Mouse (Mus musculus) gonadal fat pad, adult 2 months (tissue): Measurements from ENCODE around the gene Lingo1. TPM values are rescaled to one million over a fixed set of nuclear protein-coding genes. Genes with fewer than 3 reads are reported as not detected.

Experiments
- DNase-seq: peaks from one replicate; pipeline ENCODE4 v3.0.0-alpha.2; 2012; ENCODE audit warnings: low read depth
- polyA plus RNA-seq: library from polyadenylated mRNA; depleted of rRNA; stranded (reverse); fragments of >200 nt; gene quantifications from 2 replicates; pipeline ENCODE4 v1.2.3, GENCODE M21; 2012

Lingo1 gene
- polyA plus RNA-seq, 1 experiment: 153 TPM

DNA sequence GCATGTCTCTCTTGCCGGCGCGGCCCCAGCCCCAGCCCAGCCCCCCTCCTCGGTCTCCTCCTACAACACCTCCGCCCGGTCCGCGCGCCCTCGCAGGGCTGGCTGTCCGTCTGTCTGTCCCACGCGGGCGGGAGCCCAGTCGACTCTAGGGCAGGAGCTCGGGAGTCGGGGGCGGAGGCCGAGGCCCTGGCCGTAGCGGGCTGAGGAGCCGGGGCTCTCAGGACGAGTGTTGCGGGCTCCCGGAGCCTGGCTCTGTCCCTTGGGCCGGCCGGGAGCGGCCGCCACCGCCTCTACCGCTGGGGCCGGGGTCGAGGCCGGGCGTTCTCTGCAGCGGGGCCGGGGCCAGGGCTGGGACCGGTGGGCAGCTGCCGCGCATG is 161.2 kb downstream of the Lingo1 start:
- DNase-seq: no peak

GRCm38 (mm10) chr9:56634406-56635120 is 161.7 kb downstream of the Lingo1 start:
- DNase-seq: no peak

DNA sequence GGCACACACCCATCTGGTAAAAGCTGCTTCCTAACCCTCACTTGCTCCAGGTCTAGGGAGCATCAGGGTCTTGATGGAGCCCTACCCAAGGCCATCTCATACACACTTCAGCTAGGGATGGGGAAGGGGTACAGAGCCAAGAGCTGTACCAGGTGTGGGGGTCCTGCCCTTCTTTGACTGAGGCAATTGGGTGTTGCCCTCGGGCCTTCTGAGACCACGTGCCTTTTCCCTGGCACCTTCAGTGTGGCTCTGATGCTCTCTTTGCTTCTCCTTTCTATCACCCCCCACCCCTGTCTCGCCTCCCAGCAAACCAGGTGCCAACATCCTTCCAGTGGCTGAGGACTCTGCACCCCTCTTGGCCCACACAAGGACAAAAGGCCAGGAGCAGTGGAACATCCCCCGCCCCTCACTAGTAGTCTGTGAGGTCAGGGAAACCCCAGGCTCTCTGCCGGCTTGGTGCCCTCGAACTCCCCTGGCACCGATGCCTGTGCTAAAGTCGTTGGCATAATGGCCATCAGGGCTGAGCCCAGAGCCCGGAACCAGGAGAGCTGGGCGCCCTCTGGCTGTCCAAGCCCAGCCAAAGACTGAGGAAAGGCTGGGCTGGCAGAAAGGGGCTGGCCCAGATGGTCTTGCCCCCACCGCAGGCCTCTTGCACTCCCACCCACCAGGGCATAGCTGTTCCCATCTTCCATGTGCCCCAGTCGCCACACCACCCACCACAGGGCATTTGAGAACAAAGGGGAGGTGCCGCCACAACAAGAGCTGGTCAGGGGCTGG is 162.6 kb downstream of the Lingo1 start:
- DNase-seq: no peak

DNA sequence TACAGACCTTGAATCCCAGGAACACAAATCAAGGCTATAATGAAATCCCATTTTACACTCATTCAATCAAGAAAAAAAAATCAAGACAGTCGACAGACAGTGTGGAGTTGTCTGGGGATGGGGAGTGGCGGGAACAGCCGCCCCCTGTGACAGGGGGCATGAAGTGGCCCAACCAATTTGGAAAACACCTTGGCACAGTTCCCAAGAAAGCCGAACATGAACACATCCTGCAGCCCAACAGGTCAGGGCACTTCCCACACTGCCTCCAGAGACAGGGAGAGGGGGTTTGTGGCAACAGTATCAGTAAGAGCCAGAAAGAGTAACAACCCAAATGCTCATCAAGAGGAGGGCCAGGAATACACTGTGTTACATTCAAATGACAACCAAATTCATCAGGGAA is 165.3 kb downstream of the Lingo1 start:
- DNase-seq: no peak

DNA sequence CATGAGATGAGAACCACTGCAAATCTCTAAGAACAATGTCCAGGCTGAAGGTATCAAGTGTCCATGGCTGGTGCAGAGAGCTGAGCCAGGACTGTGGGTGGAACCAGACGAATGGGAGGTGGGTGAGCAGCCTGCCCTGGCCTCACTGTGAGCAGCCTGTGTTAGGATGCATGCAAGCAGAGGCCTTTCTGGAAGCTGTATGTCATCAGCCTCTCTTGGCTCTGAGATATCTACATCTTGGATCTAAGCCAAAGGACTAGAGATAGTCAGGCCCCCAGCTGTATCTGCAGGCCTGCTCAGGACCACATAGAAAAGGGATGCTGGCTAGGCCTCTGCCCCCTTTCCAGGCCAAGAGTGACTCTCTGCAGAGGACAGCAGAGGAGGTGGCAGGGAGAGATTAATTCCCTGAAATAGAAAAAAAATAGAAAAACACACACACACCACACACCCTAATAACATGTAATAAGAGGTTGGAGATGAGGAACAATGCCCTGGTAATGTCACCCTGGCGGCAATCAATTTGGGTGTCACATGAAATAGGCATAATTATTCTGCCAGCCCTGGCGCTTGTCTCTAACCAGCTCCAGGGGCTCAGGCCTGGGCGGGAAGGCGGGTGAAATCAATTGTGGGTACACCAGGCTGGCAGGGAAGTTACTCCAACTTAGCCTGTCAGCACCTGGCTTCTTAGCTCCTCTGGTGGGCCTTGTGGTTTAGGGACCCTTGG is 166.4 kb downstream of the Lingo1 start:
- no peak for DNase-seq

- no peak for DNase-seq
Observed at GRCm38 (mm10) chr9:56627295-56627694, 169.0 kb downstream of the Lingo1 start.

GRCm38 (mm10) chr9:56624923-56625322 is 171.3 kb downstream of the Lingo1 start:
- DNase-seq: no peak

DNA sequence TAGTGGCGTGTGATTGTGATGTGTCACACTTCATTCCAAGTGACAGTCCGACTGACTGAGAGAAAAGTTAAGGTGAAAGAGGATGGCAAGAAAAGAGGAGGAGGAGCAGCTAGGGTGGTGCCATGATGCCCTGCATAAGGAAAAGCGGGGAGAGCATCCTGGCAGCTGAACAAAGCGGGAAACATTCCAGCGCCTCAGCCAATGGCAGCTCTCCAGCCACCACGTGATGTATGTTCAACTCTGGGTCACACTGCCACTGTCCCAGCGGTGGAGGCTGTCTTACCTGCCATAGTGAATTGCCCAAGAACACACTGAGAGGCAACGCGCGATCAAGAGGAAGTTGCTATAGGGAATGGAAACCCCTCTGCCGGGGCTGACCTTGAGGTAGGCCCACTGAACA is 172.9 kb downstream of the Lingo1 start:
- DNase-seq: no peak

GRCm38 (mm10) chr9:56622761-56623160 is 173.5 kb downstream of the Lingo1 start:
- DNase-seq: no peak

GRCm38 (mm10) chr9:56620512-56621371 is 175.5 kb downstream of the Lingo1 start:
- DNase-seq: no peak

- DNase-seq: no peak
Observed at GRCm38 (mm10) chr9:56619715-56620114, 176.6 kb downstream of the Lingo1 start.

- no peak for DNase-seq
Observed at GRCm38 (mm10) chr9:56618660-56619059, 177.6 kb downstream of the Lingo1 start.

- no peak for DNase-seq
Observed at GRCm38 (mm10) chr9:56616061-56616460, 180.2 kb downstream of the Lingo1 start.

DNA sequence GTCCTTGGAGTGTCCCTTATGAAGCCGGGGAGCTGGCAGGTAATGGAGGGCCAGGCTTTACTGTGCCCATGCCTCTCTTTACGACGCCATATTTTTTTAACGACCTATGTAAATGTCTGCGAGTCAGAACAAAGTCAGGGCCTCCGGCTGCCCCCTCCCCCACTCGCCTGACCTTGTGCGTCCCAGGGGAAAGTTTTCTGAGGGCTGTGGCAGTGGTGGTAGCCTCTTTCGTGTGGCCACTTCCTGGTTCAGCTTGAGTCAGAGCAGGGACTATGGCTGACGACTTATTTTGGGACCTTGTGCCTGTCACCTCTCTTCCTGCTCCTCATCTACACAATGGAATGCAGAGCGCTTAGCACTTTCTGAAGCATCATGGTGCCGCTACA is 183.5 kb downstream of the Lingo1 start:
- no peak for DNase-seq

DNA sequence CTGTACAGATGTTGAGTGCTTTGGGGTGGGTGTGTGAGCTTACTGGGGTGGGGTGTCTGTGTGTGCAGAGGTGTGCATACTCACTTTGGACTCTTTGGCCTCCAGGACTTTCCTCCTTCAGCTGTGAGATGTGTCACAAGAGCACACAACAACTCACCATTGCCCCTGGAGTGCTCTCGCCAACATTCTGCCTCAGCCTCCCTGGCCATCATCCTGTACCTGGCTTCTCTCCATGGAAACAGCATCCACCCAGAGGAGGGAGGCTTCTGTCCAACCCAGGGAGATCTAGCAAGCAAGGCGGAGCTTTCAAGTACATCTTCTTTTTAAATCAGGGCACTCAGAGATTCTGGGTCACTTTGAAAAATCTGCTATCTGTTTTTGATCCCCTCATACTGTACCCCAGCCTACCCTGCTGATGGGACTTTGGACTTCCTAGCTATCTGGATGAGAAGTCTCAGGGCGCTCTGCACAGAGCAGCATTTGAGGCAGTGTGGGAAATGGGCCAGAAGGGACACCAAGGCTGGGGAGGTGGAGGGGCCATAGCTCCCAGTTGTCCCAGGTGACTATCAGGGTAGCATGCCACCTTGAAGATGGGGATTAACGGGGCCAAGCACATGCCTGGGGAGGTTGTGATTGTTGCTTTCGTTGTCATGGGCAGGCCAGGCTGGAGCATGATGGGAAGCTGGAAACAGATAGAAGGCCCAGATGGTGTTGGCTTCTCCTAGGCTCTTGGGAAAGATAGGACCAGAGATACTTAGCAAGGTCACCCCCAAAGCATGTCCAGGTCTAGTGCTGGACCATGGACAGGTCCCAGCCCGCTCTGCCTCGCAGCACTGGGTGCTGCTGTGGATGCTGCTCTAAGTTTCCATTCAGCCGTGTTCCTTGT is 184.1 kb downstream of the Lingo1 start:
- no peak for DNase-seq

DNA sequence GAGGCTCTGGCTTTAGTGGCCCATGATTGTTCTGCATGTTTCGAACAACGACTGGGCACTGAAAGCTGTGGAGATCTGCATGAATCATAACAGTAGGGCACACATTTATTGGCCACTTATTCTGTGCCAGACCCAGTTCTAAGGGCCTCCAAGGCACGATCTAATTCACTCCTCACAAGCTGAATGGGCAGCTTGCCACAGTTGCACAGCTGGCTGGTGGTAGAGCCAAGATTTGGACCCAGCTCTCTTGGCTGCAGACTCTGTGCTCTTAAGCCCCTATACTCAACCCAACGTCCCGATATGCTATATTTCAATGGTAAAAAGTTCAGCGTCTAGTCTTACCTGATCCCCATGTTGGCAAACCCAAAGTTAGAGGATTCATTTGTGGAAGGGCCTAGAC is 185.3 kb downstream of the Lingo1 start:
- no peak for DNase-seq

DNA sequence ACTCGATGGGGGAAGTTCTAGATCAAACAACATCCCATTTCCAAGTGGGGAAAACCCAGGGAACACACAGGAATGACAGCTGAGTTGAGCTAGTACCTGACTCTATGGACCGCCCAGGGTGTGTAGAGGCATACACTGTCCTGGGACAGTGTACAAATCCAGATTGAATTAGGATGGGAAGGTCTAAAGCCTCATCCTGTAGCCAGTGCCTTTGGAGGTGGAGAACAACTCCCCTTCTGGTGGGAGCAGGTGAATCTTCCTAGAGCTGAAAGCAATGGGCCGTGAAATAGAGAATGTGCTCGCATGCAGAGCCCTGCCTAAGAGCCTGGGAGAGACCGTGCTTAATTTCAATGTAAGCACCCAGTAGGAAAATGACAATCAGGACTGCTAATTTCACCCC is 185.8 kb downstream of the Lingo1 start:
- no peak for DNase-seq

DNA sequence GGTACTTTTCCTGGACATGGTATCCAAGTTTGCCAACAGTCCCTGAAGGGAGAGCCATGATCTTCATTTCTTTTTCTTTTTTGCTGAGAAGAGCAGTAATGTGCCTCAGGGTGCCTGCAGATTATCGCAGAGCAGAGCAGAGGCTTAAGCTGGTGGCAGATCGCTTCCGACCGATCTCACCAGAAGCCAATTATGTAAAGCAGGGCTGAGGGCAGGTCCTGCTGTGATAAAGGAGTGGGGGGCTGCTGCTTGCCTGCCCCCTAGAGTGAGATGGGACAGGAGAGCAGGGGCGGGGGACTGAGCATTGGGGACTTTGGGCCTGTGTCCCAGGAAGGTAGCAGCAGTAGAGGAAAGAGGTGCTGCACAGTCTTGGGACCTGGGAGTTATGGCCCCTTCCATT is 186.8 kb downstream of the Lingo1 start:
- no peak for DNase-seq

- no peak for DNase-seq
Observed at GRCm38 (mm10) chr9:56608691-56609351, 187.4 kb downstream of the Lingo1 start.

DNA sequence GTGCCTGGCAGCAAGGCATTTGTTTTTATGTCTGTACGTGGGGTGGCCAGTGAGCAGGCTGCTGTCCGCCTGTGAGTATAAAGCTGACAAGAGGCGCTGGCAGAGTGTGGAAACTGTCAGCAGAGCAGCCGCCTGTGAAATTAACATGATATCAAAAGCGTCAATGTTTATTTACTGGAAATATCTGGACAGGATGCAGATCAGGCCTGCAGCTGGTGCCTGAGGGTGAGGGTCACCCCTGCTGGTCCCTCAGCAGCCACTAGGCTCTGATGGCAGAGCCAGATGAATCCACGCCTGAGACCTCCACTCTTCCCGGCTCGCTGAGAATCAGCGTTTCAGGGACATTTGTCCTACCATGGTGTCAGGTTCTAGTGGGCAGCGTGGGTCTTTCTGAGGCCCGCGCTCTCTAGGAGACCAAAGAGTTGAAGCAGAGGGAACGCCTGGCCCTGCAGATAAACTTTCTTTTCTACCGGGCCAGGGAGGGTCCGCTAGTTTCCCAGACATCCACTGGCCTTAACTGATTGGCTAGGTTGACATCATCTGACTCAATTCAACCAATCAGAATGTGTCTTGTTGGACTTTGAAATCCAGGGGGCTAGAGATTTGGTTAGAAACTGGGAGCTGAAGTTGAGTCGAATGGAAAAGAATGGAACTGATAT is 190.1 kb downstream of the Lingo1 start:
- no peak for DNase-seq
